Mouse (Mus musculus) lung, embryonic 14.5 days (tissue): ENCODE results near the gene Ifna7. TPM values are rescaled to one million over a fixed set of nuclear protein-coding genes. Genes with fewer than 3 reads are reported as not detected.
"Not testable (repeated sequence)": the region's sequence is repeated elsewhere in the genome, so short reads cannot be mapped to it uniquely, and the experiment has no call there.

Source experiments
- ATAC-seq: fragments of 200-750 bp; cut with Nextera tagmentation; 2 replicates; pipeline ENCODE4 v1.8.0; 2017; ENCODE audit warnings: mild to moderate bottlenecking, moderate TSS enrichment, moderate library complexity; ENCODE audit not compliant: insufficient read depth
- DNase-seq: peaks from one replicate; pipeline ENCODE4 v3.0.0-alpha.2; 2015
- H3K27ac ChIP-seq: fragments of 300-500 bp; sonication (generic); 2 replicates; pipeline ENCODE4 v1.5.1; 2014; ENCODE audit warnings: low read depth, mild to moderate bottlenecking, moderate library complexity
- H3K27me3 ChIP-seq: fragments of 300-500 bp; sonication (generic); 2 replicates; pipeline ENCODE4 v1.6.1; 2014; ENCODE audit warnings: low read length, control low read depth; ENCODE audit not compliant: insufficient read depth
- H3K36me3 ChIP-seq: fragments of 300-500 bp; sonication (generic); 2 replicates; pipeline ENCODE4 v1.6.1; 2014; ENCODE audit warnings: control low read depth; ENCODE audit not compliant: insufficient read depth
- H3K4me1 ChIP-seq: fragments of 300-500 bp; sonication (generic); 2 replicates; pipeline ENCODE4 v1.6.1; 2014; ENCODE audit warnings: antibody characterized with exemption, control low read depth; ENCODE audit not compliant: insufficient read depth
- H3K4me2 ChIP-seq: fragments of 300-500 bp; sonication (generic); 2 replicates; pipeline ENCODE4 v1.6.1; 2014; ENCODE audit warnings: mild to moderate bottlenecking
- H3K4me3 ChIP-seq: fragments of 300-500 bp; sonication (generic); 2 replicates; pipeline ENCODE4 v1.5.1; 2014; ENCODE audit warnings: low read depth, low read length
- H3K9ac ChIP-seq: fragments of 300-500 bp; sonication (generic); 2 replicates; pipeline ENCODE4 v1.6.1; 2014
- H3K9me3 ChIP-seq: fragments of 300-500 bp; sonication (generic); 2 replicates; pipeline ENCODE4 v1.6.1; 2016; ENCODE audit warnings: low read depth, low read length, control low read depth
- CTCF ChIP-seq: IDR thresholded peaks from 2 replicates; pipeline ENCODE4 v1.5.1; 2016; ENCODE audit warnings: antibody characterized with exemption, low read depth
- WGBS: fragments of 180-500 bp; shearing (Covaris S2); extraction: QIAGEN DNeasy Blood & Tissue Kit; methylation state at CpG from one replicate; pipeline ENCODE4 v1.1.7; 2014; 5-methylcytosine and 5-hydroxymethylcytosine counted together
- polyA plus RNA-seq: library from polyadenylated mRNA; unstranded; fragments of >200 nt; fragmentation: Nextera tagmentation; extraction: Ambion mirVana; gene quantifications from 2 replicates; pipeline ENCODE4 v1.2.1, GENCODE M21; 2014

Ifna7 gene
- polyA plus RNA-seq, 1 experiment from 2014 or later = not detected

DNA sequence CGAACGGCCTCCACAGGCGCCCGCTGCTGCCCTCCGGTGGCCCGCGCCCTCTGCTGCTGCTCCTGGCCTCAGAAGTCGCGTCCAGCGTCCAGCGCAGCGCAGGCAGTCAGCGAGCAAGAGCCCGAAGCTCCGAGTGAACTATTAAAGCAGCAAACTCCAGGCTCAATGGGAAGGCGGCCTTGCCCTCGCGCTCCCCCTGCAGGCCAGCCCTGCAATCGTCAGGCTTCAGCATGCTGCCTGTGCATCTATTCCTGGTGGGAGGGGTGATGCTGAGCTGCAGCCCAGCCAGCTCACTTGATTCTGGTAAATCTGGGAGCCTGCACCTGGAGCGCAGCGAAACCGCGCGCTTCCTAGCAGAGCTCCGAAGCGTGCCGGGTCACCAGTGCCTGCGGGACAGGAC is 27.6 kb upstream of the Ifna7 start, which contains the start of gene Gm13277:
Gm13277 (plus strand) TSS at position 231 of the 400 bp plus-strand sequence.
- no CpG with 5 or more reads among the region's 28 CpGs for WGBS
- not testable (repeated sequence) for DNase-seq, H3K4me3 ChIP-seq, H3K27me3 ChIP-seq, H3K4me2 ChIP-seq, H3K4me1 ChIP-seq, ATAC-seq, H3K36me3 ChIP-seq, H3K9ac ChIP-seq, H3K9me3 ChIP-seq, H3K27ac ChIP-seq
- TF ChIP-seq CTCF = peak; percentile 64

DNA sequence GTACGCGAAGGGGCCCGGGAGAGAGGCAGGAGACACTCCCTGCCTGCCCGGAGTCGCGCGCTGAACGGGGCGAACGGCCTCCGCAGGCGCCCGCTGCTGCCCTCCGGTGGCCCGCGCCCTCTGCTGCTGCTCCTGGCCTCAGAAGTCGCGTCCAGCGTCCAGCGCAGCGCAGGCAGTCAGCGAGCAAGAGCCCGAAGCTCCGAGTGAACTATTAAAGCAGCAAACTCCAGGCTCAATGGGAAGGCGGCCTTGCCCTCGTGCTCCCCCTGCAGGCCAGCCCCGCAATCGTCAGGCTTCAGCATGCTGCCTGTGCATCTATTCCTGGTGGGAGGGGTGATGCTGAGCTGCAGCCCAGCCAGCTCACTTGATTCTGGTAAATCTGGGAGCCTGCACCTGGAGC is 24.8 kb upstream of the Ifna7 start, which contains the start of gene Gm13278:
Gm13278 (plus strand) TSS at position 301 of the 400 bp plus-strand sequence.
- not testable (repeated sequence) for H3K9me3 ChIP-seq, ATAC-seq, H3K4me1 ChIP-seq, H3K36me3 ChIP-seq, H3K9ac ChIP-seq, DNase-seq, H3K27me3 ChIP-seq, H3K4me2 ChIP-seq, H3K27ac ChIP-seq, H3K4me3 ChIP-seq
- no CpG with 5 or more reads among the region's 28 CpGs for WGBS

DNA sequence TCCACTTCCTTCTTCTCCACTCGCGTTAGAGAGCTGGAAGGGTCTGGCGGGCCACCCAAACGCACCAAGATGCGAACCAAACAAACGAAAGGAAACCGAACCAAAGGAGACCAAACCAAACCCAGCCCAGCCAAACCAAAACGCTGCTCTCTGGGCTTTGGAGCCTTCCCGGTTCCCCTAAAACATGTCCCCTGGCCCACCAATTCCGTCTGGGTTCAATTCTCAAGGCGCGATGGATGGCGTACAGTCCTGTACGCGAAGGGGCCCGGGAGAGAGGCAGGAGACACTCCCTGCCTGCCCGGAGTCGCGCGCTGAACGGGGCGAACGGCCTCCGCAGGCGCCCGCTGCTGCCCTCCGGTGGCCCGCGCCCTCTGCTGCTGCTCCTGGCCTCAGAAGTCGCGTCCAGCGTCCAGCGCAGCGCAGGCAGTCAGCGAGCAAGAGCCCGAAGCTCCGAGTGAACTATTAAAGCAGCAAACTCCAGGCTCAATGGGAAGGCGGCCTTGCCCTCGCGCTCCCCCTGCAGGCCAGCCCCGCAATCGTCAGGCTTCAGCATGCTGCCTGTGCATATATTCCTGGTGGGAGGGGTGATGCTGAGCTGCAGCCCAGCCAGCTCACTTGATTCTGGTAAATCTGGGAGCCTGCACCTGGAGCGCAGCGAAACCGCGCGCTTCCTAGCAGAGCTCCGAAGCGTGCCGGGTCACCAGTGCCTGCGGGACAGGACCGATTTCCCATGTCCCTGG is 21.9 kb upstream of the Ifna7 start, which contains the start of gene Gm13275:
Gm13275 (plus strand) TSS at position 552 of the 740 bp plus-strand sequence.
- H3K9me3 ChIP-seq = not testable (repeated sequence)

GRCm38 (mm10) chr4:88797097-88797496 is 18.9 kb upstream of the Ifna7 start, which contains the start of gene Gm13279:
Gm13279 (plus strand) TSS chr4:88797397.
- H3K4me1 ChIP-seq, DNase-seq, H3K4me2 ChIP-seq, H3K9ac ChIP-seq, H3K9me3 ChIP-seq, H3K27me3 ChIP-seq, ATAC-seq, H3K4me3 ChIP-seq, H3K27ac ChIP-seq, H3K36me3 ChIP-seq: not testable (repeated sequence)
- WGBS = no CpG with 5 or more reads among the region's 28 CpGs

More for the DNA sequence above, 21.9 kb upstream of the Ifna7 start, which contains the start of gene Gm13275:
- TF ChIP-seq CTCF = peak; percentile 45; the same call in 1 of the 2 replicates
- not testable (repeated sequence) for ATAC-seq, H3K9ac ChIP-seq, H3K4me1 ChIP-seq, DNase-seq, H3K4me2 ChIP-seq, H3K27me3 ChIP-seq, H3K36me3 ChIP-seq, H3K27ac ChIP-seq, H3K4me3 ChIP-seq
- 0% methylated on average over 8 of the region's 52 CpGs for WGBS

DNA sequence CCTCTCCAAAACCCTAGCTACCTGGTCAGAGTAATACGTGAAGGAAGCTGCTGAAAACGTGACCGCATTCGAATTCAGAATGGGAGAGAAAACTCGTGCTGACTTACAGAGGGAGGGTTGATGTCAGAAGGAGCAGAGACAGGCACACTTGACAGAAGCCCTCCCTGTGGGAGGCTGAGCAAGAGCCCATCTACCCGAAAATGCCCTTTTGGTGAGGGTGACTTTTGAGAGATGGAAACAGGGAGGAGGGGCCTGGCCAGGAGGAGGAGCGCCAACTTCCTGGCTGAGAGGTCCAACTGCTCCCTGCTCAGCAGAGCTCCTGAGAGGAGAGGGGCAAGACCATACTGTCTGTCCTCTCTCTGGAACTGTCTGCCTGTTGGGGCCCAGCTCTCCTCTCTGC is 16.7 kb upstream of the Ifna7 start, which contains the start of gene Gm13285:
Gm13285 (plus strand) TSS at position 301 of the 400 bp plus-strand sequence.
- H3K36me3 ChIP-seq, H3K4me3 ChIP-seq, H3K27me3 ChIP-seq, H3K27ac ChIP-seq, H3K9ac ChIP-seq, H3K4me2 ChIP-seq, H3K9me3 ChIP-seq, DNase-seq, ATAC-seq, H3K4me1 ChIP-seq: not testable (repeated sequence)
- 11% methylated on average over 4 of the region's 7 CpGs for WGBS

- not testable (repeated sequence) for DNase-seq, H3K9ac ChIP-seq, H3K4me3 ChIP-seq, H3K27ac ChIP-seq, H3K9me3 ChIP-seq, H3K4me1 ChIP-seq, ATAC-seq, H3K36me3 ChIP-seq, H3K27me3 ChIP-seq
- WGBS = no CpG with 5 or more reads among the region's 29 CpGs
- 0 out of 2 replicates have a peak within 1 kb of the TSS, but pooled peaks have one; percentile 25 for H3K4me2 ChIP-seq
Measured at GRCm38 (mm10) chr4:88802954-88803353, 13.1 kb upstream of the Ifna7 start, which contains the start of gene Gm13287. Gm13287 (plus strand) TSS chr4:88803254.

DNA sequence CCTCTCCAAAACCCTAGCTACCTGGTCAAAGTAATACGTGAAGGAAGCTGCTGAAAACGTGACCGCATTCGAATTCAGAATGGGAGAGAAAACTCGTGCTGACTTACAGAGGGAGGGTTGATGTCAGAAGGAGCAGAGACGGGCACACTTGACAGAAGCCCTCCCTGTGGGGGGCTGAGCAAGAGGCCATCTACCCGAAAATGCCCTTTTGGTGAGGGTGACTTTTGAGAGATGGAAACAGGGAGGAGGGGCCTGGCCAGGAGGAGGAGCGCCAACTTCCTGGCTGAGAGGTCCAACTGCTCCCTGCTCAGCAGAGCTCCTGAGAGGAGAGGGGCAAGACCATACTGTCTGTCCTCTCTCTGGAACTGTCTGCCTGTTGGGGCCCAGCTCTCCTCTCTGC is 10.8 kb upstream of the Ifna7 start, which contains the start of gene Gm13288:
Gm13288 (plus strand) TSS at position 301 of the 400 bp plus-strand sequence.
- not testable (repeated sequence) for H3K27ac ChIP-seq, ATAC-seq, H3K4me2 ChIP-seq, H3K4me1 ChIP-seq, H3K27me3 ChIP-seq, H3K9me3 ChIP-seq, H3K4me3 ChIP-seq, DNase-seq, H3K9ac ChIP-seq, H3K36me3 ChIP-seq
- no CpG with 5 or more reads among the region's 8 CpGs for WGBS

GRCm38 (mm10) chr4:88805761-88806160 is 10.3 kb upstream of the Ifna7 start:
- H3K27ac ChIP-seq, H3K4me1 ChIP-seq, DNase-seq, H3K9me3 ChIP-seq, H3K27me3 ChIP-seq, ATAC-seq, H3K4me2 ChIP-seq, H3K9ac ChIP-seq, H3K4me3 ChIP-seq, H3K36me3 ChIP-seq: not testable (repeated sequence)
- WGBS = 3% methylated on average over 6 of the region's 34 CpGs
